8 mouse cellular contexts compared by ENCODE assay signal in genomic region chr13:54469012-54469354, GRCm38 (mm10). TPM values are rescaled to one million over a fixed set of nuclear protein-coding genes. Genes with fewer than 3 reads are reported as not detected.
DNase-seq lines count a peak whose midpoint lies in the region; ATAC-seq and TF ChIP-seq lines count a peak whose summit lies in the region.

No protein-coding gene starts in this region.

- TF ChIP-seq POLR2A in bone marrow macrophage, adult 2 months (IDR thresholded peaks at IDR 0.05; ENCODE audit: borderline replicate concordance, low read depth, low read length), result no peak

- H3K9ac ChIP-seq in kidney, embryonic 15.5 days, result peak overlapping the region; percentile 95; the same call in 1 of the 2 replicates
- H3K9ac ChIP-seq in hindbrain, embryonic 15.5 days, result peak overlapping the region; percentile 64; the same call in 1 of the 2 replicates
- no peak overlapping the region for H3K9ac ChIP-seq in midbrain, embryonic 15.5 days

- H3K36me3 ChIP-seq in kidney, embryonic 15.5 days, result peaks cover 37% of the 10 kb centered on the region
- H3K36me3 ChIP-seq in hindbrain, embryonic 15.5 days, result peaks cover 35% of the 10 kb centered on the region
- peaks cover 32% of the 10 kb centered on the region for H3K36me3 ChIP-seq in midbrain, embryonic 15.5 days (replicated peaks)

- no peak for TF ChIP-seq CTCF in bone marrow macrophage, adult 2 months (IDR thresholded peaks at IDR 0.05; ENCODE audit: low read depth, low read length)

- peaks cover 12% of the 10 kb centered on the region; the same call in 1 of the 2 replicates for H3K9me3 ChIP-seq in kidney, embryonic 15.5 days (replicated peaks)
- peaks cover 4% of the 10 kb centered on the region; the same call in 1 of the 2 replicates for H3K9me3 ChIP-seq in hindbrain, embryonic 15.5 days
- H3K9me3 ChIP-seq in midbrain, embryonic 15.5 days, result peaks cover 4% of the 10 kb centered on the region; the same call in 1 of the 2 replicates

- peak overlapping the region; percentile 84 for H3K4me2 ChIP-seq in kidney, embryonic 15.5 days
- H3K4me2 ChIP-seq in hindbrain, embryonic 15.5 days, result peak overlapping the region; percentile 90
- peak overlapping the region; percentile 96 for H3K4me2 ChIP-seq in midbrain, embryonic 15.5 days

- 12% methylated on average over 4 of the region's 4 CpGs for WGBS in kidney, embryonic 15.5 days
- WGBS in hindbrain, embryonic 15.5 days, result 19% methylated on average over 4 of the region's 4 CpGs
- WGBS in midbrain, embryonic 15.5 days, result 19% methylated on average over 4 of the region's 4 CpGs

- H3K4me1 ChIP-seq in kidney, embryonic 15.5 days, result peaks cover 7% of the 10 kb centered on the region
- H3K4me1 ChIP-seq in bone marrow macrophage, adult 2 months (ENCODE audit: control insufficient read depth, insufficient read depth, low read length), result peaks cover 5% of the 10 kb centered on the region
- H3K4me1 ChIP-seq in hindbrain, embryonic 15.5 days (replicated peaks), result peaks cover 15% of the 10 kb centered on the region
- peaks cover 13% of the 10 kb centered on the region for H3K4me1 ChIP-seq in midbrain, embryonic 15.5 days

- H3K27ac ChIP-seq in kidney, embryonic 15.5 days, result no peak overlapping the region
- no peak overlapping the region for H3K27ac ChIP-seq in bone marrow macrophage, adult 2 months (ENCODE audit: insufficient read depth, low read depth, low read length)
- H3K27ac ChIP-seq in hindbrain, embryonic 15.5 days (replicated peaks), result no peak overlapping the region
- no peak overlapping the region; the same call in 1 of the 2 replicates for H3K27ac ChIP-seq in midbrain, embryonic 15.5 days

- no peak for DNase-seq in kidney, postnatal 36 days
- DNase-seq in right cerebral cortex, adult 18-20 months, result no peak
- no peak for DNase-seq in cerebellum, postnatal 4 days (ENCODE audit: low spot score in 2 of 2)
- DNase-seq in B cell, adult 2 months, result no peak

- peak overlapping the region; percentile 99 for H3K4me3 ChIP-seq in kidney, embryonic 15.5 days (replicated peaks)
- peak overlapping the region; percentile 70 for H3K4me3 ChIP-seq in bone marrow macrophage, adult 2 months (ENCODE audit: insufficient read depth, low read length)
- peak overlapping the region; percentile 86 for H3K4me3 ChIP-seq in hindbrain, embryonic 15.5 days
- peak overlapping the region; percentile 97 for H3K4me3 ChIP-seq in midbrain, embryonic 15.5 days

- no peaks in the 10 kb centered on the region for H3K27me3 ChIP-seq in kidney, embryonic 15.5 days
- no peaks in the 10 kb centered on the region for H3K27me3 ChIP-seq in hindbrain, embryonic 15.5 days
- H3K27me3 ChIP-seq in midbrain, embryonic 15.5 days (replicated peaks), result no peaks in the 10 kb centered on the region

- ATAC-seq in kidney, embryonic 15.5 days (replicated peaks; ENCODE audit: low FRiP score), result peak; percentile 75
- peak; percentile 80 for ATAC-seq in hindbrain, embryonic 15.5 days (ENCODE audit: low FRiP score, low read depth)
- ATAC-seq in midbrain, embryonic 15.5 days (replicated peaks), result peak; percentile 52; the same call in 1 of the 2 replicates

RNA-seq across cellular contexts. Expression of gene Thoc3, which starts 0.3 kb away (rescaled TPM):
- 118 and 129 TPM in 2 replicates for polyA plus RNA-seq in kidney, embryonic 15.5 days (2015; fragmentation: Nextera tagmentation; extraction: Ambion mirVana)
- 18.2 and 19.6 TPM in 2 replicates for polyA plus RNA-seq in bone marrow macrophage, adult 2 months (2012; ENCODE audit: insufficient read depth, insufficient read length, missing spikeins)
- polyA plus RNA-seq in hindbrain, embryonic 15.5 days (2015; fragmentation: Nextera tagmentation; extraction: Ambion mirVana), result 97.1 and 102 TPM in 2 replicates
- polyA plus RNA-seq in midbrain, embryonic 15.5 days (2015; fragmentation: Nextera tagmentation; extraction: Ambion mirVana), result 109 and 112 TPM in 2 replicates

RNA-seq across cellular contexts. Expression of gene Simc1, which starts 34.6 kb away (rescaled TPM):
- polyA plus RNA-seq in kidney, embryonic 15.5 days (2015; fragmentation: Nextera tagmentation; extraction: Ambion mirVana), result 13.3 and 15.6 TPM in 2 replicates
- 3.6 and 4.3 TPM in 2 replicates for polyA plus RNA-seq in bone marrow macrophage, adult 2 months (2012; ENCODE audit: insufficient read depth, insufficient read length, missing spikeins)
- 22.4 and 24.2 TPM in 2 replicates for polyA plus RNA-seq in hindbrain, embryonic 15.5 days (2015; fragmentation: Nextera tagmentation; extraction: Ambion mirVana)
- polyA plus RNA-seq in midbrain, embryonic 15.5 days (2015; fragmentation: Nextera tagmentation; extraction: Ambion mirVana), result 23.8 and 27.2 TPM in 2 replicates
